Mouse (Mus musculus) midbrain, embryonic 13.5 days (tissue): Measurements from ENCODE around the gene Dazap1. TPM values are rescaled to one million over a fixed set of nuclear protein-coding genes. Genes with fewer than 3 reads are reported as not detected.
A peak's percentile ranks its signal among the peaks of the same experiment; 100 is the strongest.

ENCODE experiments used
- ATAC-seq: fragments of 200-750 bp; cut with Nextera tagmentation; 2 replicates; pipeline ENCODE4 v1.8.0; 2017; ENCODE audit warnings: mild to moderate bottlenecking, moderate TSS enrichment, moderate library complexity
- H3K27ac ChIP-seq: fragments of 300-500 bp; sonication (generic); 2 replicates; pipeline ENCODE4 v1.5.1; 2015; ENCODE audit warnings: inconsistent platforms, mild to moderate bottlenecking, moderate library complexity
- H3K27me3 ChIP-seq: fragments of 300-500 bp; sonication (generic); 2 replicates; pipeline ENCODE4 v1.6.1; 2015; ENCODE audit warnings: mild to moderate bottlenecking, inconsistent platforms
- H3K36me3 ChIP-seq: fragments of 300-500 bp; sonication (generic); 2 replicates; pipeline ENCODE4 v1.6.1; 2015; ENCODE audit warnings: mild to moderate bottlenecking, inconsistent platforms
- H3K4me1 ChIP-seq: fragments of 300-500 bp; sonication (generic); replicated peaks from 2 replicates; pipeline ENCODE4 v1.6.1; 2015; ENCODE audit warnings: inconsistent platforms
- H3K4me2 ChIP-seq: fragments of 300-500 bp; sonication (generic); replicated peaks from 2 replicates; pipeline ENCODE4 v1.6.1; 2015; ENCODE audit warnings: moderate library complexity, mild to moderate bottlenecking, inconsistent platforms
- H3K4me3 ChIP-seq: fragments of 300-500 bp; sonication (generic); replicated peaks from 2 replicates; pipeline ENCODE4 v1.5.1; 2015; ENCODE audit warnings: mild to moderate bottlenecking, inconsistent platforms
- H3K9ac ChIP-seq: fragments of 300-500 bp; sonication (generic); replicated peaks from 2 replicates; pipeline ENCODE4 v1.6.1; 2015; ENCODE audit warnings: mild to moderate bottlenecking, inconsistent platforms
- H3K9me3 ChIP-seq: fragments of 300-500 bp; sonication (generic); 2 replicates; pipeline ENCODE4 v1.6.1; 2016; ENCODE audit warnings: mild to moderate bottlenecking, inconsistent platforms
- WGBS: fragments of 180-500 bp; shearing (Covaris S2); methylation state at CpG from one replicate; pipeline ENCODE4 v1.1.7; 2015; 5-methylcytosine and 5-hydroxymethylcytosine counted together
- polyA plus RNA-seq: library from polyadenylated mRNA; unstranded; fragments of >200 nt; fragmentation: Nextera tagmentation; extraction: Ambion mirVana; gene quantifications from 2 replicates; pipeline ENCODE4 v1.2.1, GENCODE M21; 2015

The Dazap1 gene
- polyA plus RNA-seq, 1 experiment from 2014 or later = 66.1 TPM

DNA sequence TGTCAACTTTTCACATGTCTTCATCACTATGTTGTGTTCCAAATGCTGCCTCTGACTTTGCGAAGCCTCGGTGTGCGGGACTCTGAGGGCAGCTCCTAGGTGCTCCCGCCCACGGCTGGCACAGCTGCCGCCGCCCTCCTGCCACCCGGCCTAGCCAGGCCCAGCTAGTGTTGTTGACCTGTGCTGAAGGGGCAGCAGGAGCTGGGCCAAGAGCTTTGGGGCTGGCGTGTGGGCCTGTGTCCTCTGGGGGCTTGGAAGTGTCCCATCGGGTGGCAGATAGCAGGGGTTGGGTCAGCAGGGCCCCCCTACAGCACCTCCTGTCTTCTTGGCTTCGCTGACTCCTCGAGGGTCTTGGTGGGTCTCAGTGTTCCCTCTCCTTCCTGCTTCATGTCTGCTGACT lies 18.0 kb downstream of the Dazap1 start:
- Histone ChIP-seq H3K4me3 (no peak overlapping the region), H3K36me3 (peaks cover 89% of the 10 kb centered on the region), H3K9ac (no peak overlapping the region), H3K9me3 (no peaks in the 10 kb centered on the region), H3K4me2 (no peak overlapping the region), H3K27ac (no peak overlapping the region), H3K4me1 (peaks cover 10% of the 10 kb centered on the region), H3K27me3 (no peaks in the 10 kb centered on the region)
- 93% methylated on average over 12 of the region's 12 CpGs for WGBS
- ATAC-seq = no peak

DNA sequence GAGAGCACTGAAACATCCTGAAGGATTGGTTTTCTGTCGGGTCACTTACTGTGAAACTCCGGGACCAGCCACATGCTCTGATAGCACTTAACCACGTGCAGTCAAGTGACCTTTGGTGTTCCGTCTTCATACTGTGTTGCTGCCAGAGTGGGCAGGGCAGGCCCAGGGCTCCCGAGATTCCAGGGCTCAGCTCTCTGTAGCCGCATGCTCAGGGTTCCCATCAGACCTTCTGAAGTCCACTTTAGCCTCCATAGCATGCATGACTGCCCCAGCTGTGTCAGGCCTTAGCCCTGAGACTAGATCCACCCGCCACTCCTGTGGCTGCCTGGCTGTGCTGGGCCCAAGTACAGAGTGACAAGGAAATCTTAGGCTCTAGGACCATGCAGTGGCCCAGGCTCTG lies 20.0 kb downstream of the Dazap1 start:
- no peak overlapping the region for H3K4me2 ChIP-seq
- no peak overlapping the region; the same call in 1 of the 2 replicates for H3K9ac ChIP-seq
- ATAC-seq = no peak
- no peaks in the 10 kb centered on the region for H3K27me3 ChIP-seq
- H3K36me3 ChIP-seq = peaks cover 90% of the 10 kb centered on the region
- no peak overlapping the region for H3K27ac ChIP-seq
- H3K4me1 ChIP-seq = peaks cover 10% of the 10 kb centered on the region
- 86% methylated on average over 7 of the region's 7 CpGs for WGBS
- no peak overlapping the region for H3K4me3 ChIP-seq
- H3K9me3 ChIP-seq = no peaks in the 10 kb centered on the region

DNA sequence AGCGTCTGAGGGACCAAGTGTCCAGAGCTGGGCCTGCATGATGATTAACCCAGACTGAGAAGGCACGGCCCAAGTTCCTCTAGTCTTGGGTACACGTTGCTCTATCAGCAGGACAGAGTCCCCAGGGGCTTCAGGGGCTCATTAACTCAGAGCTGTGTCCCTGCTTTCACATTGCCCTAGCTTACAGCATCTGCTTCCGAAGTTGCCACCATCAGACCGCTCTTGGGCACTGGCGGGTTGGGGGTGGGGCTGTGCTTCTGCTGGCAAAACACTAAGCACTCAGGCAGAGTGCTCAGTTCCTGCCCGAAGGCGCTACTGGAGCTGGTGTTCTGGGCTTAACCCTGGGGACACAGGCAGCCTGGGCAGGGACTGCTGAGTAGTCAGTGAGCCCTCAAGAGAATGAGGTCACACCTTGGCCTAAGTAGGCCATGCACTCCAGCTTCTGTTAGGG lies 20.7 kb downstream of the Dazap1 start:
- H3K36me3 ChIP-seq = peaks cover 93% of the 10 kb centered on the region
- no peaks in the 10 kb centered on the region for H3K27me3 ChIP-seq
- 0 out of 2 replicates have a peak overlapping the region, but pooled peaks have one; percentile 0 for H3K27ac ChIP-seq
- no peak overlapping the region for H3K9ac ChIP-seq
- H3K4me1 ChIP-seq = peaks cover 10% of the 10 kb centered on the region
- no peak for ATAC-seq
- H3K4me3 ChIP-seq = no peak overlapping the region
- H3K4me2 ChIP-seq = no peak overlapping the region
- no peaks in the 10 kb centered on the region for H3K9me3 ChIP-seq
- 60% methylated on average over 8 of the region's 8 CpGs for WGBS

DNA sequence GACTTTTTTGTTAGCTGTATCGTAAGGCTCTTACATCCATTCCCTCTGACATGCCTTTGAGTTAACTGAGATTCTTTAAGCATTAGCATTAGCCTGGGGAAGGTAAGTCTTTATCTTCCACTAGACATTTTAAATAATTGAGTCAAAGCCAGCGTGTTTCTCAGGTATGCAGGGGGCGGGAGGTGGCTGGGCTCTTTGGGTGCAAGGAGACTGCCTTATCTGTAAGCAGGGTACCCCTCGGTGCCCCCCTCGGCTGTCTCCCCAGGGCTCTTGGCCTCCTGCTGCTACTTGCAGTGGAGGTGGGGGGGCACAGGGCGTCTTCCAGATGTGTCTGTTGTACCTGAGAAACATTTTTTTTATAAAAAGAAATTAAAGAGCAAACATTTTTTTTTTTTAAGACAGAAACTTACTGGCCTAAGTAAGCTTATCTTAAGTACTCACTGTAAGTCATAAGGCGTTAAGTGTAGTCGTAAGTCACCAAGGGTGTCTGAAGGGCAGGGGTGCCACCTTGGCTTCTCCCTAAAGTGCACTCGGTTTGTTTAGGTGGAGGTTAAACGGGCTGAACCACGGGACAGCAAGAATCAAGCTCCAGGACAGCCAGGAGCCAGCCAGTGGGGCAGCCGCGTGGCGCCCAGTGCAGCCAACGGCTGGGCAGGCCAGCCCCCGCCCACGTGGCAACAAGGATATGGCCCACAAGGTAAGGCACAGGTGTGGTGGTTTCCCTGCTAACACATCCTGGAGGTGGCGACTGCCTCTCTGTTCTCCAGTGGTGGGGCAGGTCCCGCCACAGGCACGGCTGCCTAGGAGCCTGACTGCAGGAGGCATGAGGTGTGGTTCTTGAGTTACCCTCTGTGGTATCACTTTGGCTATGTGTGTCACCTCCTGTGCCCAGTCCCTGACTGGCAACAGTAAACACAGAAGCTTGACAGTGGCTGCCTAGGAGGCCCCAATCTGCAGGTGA lies 21.5 kb downstream of the Dazap1 start:
- Histone ChIP-seq H3K36me3 (peaks cover 91% of the 10 kb centered on the region), H3K4me2 (no peak overlapping the region), H3K9me3 (no peaks in the 10 kb centered on the region), H3K4me1 (peaks cover 10% of the 10 kb centered on the region), H3K9ac (no peak overlapping the region), H3K4me3 (no peak overlapping the region), H3K27me3 (no peaks in the 10 kb centered on the region), H3K27ac (no peak overlapping the region)
- no peak for ATAC-seq
- 92% methylated on average over 20 of the region's 20 CpGs for WGBS

DNA sequence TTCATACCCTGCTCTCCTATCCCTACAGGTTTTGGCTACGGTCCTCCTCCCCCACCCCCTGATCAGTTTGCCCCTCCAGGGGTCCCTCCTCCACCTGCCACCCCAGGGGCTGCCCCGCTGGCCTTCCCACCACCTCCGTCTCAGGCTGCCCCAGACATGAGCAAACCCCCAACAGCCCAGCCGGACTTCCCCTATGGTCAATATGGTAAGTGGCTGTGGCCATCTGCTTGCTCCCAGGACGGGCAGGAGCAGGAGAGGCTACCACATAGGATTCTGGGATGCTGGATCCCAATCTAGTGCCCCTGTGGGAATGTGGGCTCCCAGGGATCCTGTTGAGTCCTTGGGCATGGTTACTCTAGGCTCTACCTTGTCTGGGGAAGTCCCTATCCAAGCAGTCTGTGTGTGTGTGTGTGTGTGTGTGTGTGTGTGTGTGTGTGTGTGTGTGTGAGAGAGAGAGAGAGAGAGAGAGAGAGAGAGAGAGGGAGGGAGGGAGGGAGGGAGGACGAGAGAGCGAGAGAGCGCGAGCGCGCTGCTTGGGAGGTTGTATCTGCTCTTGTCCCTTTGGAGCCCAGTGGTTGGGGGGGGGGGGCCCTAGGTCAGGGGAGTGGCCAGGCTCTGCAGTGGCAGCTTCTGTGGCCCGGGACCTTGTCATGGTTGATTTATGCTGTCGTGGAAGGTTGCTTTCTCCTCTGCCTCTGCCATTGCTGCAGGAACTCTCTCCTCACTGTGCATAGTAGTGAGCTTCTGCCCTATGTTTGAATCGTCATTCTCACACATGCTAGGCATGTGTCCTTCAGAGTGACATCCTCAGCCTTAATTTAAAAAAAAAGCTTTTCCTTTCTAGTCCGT lies 24.2 kb downstream of the Dazap1 start:
- Histone ChIP-seq H3K4me2 (no peak overlapping the region), H3K9me3 (no peaks in the 10 kb centered on the region), H3K27ac (no peak overlapping the region), H3K9ac (no peak overlapping the region), H3K4me1 (peaks cover 10% of the 10 kb centered on the region), H3K4me3 (no peak overlapping the region), H3K36me3 (peaks cover 80% of the 10 kb centered on the region), H3K27me3 (no peaks in the 10 kb centered on the region)
- no peak for ATAC-seq
- 81% methylated on average over 15 of the region's 15 CpGs for WGBS

- peaks cover 58% of the 10 kb centered on the region for H3K36me3 ChIP-seq
These were observed 26.8 kb downstream of the Dazap1 start for GRCm38 (mm10) chr10:80288097-80288496.

DNA sequence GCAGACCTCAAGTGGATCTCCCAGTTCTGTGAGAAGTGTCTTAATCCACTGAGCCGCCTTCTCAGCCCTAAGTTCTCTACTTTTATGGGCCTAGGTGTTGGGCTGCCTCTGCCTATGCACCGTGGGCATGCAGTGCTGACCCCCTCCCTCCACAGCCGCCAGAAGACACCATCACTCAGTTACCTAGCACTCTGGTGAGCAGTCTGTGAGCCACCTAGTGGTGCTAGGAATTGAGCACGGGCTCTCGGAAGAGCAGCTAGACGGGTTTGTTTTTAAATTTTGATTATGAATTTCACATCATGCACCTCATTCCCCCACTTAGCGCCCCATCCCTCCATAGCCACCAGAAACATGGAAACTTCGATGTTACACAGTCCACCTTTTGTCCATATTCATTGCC lies 27.4 kb downstream of the Dazap1 start:
- no peak overlapping the region for H3K27ac ChIP-seq
- H3K9ac ChIP-seq = no peak overlapping the region
- WGBS = 72% methylated on average over 8 of the region's 8 CpGs
- peaks cover 11% of the 10 kb centered on the region for H3K4me1 ChIP-seq
- H3K27me3 ChIP-seq = no peaks in the 10 kb centered on the region
- peaks cover 57% of the 10 kb centered on the region for H3K36me3 ChIP-seq
- no peak overlapping the region for H3K4me3 ChIP-seq
- ATAC-seq = no peak
- no peak overlapping the region for H3K4me2 ChIP-seq
- no peaks in the 10 kb centered on the region for H3K9me3 ChIP-seq

More at GRCm38 (mm10) chr10:80288097-80288496, 26.8 kb downstream of the Dazap1 start:
- Histone ChIP-seq H3K27ac (no peak overlapping the region; the same call in 1 of the 2 replicates), H3K4me2 (no peak overlapping the region), H3K9me3 (no peaks in the 10 kb centered on the region), H3K27me3 (no peaks in the 10 kb centered on the region), H3K9ac (no peak overlapping the region), H3K4me3 (no peak overlapping the region), H3K4me1 (peaks cover 6% of the 10 kb centered on the region)
- ATAC-seq = no peak
- WGBS = 96% methylated on average over 12 of the region's 12 CpGs

DNA sequence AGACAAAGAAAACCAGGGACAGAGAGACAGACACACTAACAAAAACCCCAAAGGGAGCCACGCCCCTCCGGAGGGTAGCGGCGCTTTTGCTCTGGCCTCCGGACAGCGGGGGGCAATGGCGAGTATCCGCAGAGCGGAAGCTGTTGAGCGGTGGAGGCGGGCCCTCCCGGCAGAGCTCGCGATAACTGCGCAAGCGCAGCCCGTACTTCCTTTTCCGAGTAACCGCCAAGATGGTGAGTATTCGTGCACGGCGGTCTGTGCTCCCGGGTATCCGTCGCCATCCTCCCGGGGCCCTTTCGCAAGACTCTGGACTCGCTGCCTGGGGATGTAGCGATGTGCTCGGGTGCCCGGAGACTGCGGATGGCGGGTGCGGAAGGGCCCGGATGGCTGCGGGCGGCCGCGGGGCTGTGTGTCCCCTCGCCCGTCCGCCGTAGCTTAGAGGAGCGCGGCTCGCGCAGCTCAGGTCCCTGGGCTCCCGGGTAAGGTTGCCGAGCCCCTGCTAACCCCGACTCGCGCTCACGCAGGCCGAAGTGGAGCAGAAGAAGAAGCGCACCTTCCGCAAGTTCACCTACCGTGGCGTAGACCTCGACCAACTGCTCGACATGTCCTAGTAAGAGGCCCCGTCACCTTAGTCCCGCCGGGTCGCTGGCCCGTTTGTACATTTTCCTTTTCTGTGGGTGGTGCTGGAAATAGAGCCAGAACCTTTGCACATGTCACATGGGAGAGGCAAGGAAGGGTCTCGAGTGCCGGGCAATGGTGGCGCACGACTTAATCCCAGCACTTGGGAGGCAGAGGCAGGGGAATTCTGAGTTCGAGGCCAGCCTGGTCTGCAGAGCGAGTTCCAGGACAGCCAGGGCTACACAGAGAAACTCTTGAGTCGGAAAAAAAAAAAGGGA lies 31.2 kb downstream of the Dazap1 start, which contains the start of gene Rps15:
TSS of gene Rps15 (plus strand) at position 203 of the 896 bp plus-strand sequence.
- under 1% methylated on average over 70 of the region's 72 CpGs for WGBS
- H3K4me1 ChIP-seq = peaks cover 49% of the 10 kb centered on the region
- peak; percentile 79 for ATAC-seq
- peak within 1 kb of the TSS; percentile 97 for H3K4me3 ChIP-seq
- peak within 1 kb of the TSS; percentile 93 for H3K27ac ChIP-seq
- peak within 1 kb of the TSS; percentile 99 for H3K4me2 ChIP-seq
- H3K36me3 ChIP-seq = peaks cover 35% of the 10 kb centered on the region
- H3K27me3 ChIP-seq = no peaks in the 10 kb centered on the region
- no peaks in the 10 kb centered on the region for H3K9me3 ChIP-seq
- peak within 1 kb of the TSS; percentile 99 for H3K9ac ChIP-seq

GRCm38 (mm10) chr10:80293325-80293724 lies 32.0 kb downstream of the Dazap1 start:
- WGBS = 28% methylated on average over 14 of the region's 14 CpGs
- Histone ChIP-seq H3K27ac (peak overlapping the region; percentile 93; the same call in 1 of the 2 replicates), H3K4me2 (peak overlapping the region; percentile 99), H3K9ac (peak overlapping the region; percentile 99), H3K9me3 (no peaks in the 10 kb centered on the region), H3K4me1 (peaks cover 57% of the 10 kb centered on the region), H3K27me3 (no peaks in the 10 kb centered on the region), H3K36me3 (peaks cover 29% of the 10 kb centered on the region), H3K4me3 (peak overlapping the region; percentile 97)
- no peak for ATAC-seq

- 0 out of 2 replicates have a peak overlapping the region, but pooled peaks have one; percentile 39 for H3K27ac ChIP-seq
- 78% methylated on average over 4 of the region's 4 CpGs for WGBS
- H3K36me3 ChIP-seq = peaks cover 20% of the 10 kb centered on the region
- peak overlapping the region; percentile 99; the same call in 1 of the 2 replicates for H3K9ac ChIP-seq
- ATAC-seq = no peak
- no peaks in the 10 kb centered on the region for H3K27me3 ChIP-seq
- H3K4me1 ChIP-seq = peaks cover 61% of the 10 kb centered on the region
- peak overlapping the region; percentile 97 for H3K4me3 ChIP-seq
- no peaks in the 10 kb centered on the region for H3K9me3 ChIP-seq
- H3K4me2 ChIP-seq = peak overlapping the region; percentile 99; the same call in 1 of the 2 replicates
These were observed 33.0 kb downstream of the Dazap1 start for GRCm38 (mm10) chr10:80294311-80294710.

- Histone ChIP-seq H3K27ac (peak overlapping the region; percentile 99; the same call in 1 of the 2 replicates), H3K9me3 (no peaks in the 10 kb centered on the region), H3K4me3 (0 out of 2 replicates have a peak overlapping the region, but pooled peaks have one; percentile 97), H3K36me3 (peaks cover 20% of the 10 kb centered on the region), H3K4me1 (peaks cover 64% of the 10 kb centered on the region), H3K4me2 (peak overlapping the region; percentile 99), H3K27me3 (no peaks in the 10 kb centered on the region), H3K9ac (peak overlapping the region; percentile 99)
- no peak for ATAC-seq
- WGBS = 43% methylated on average over 7 of the region's 7 CpGs
These were observed 33.6 kb downstream of the Dazap1 start for GRCm38 (mm10) chr10:80294788-80295303.
